Mouse (Mus musculus) cerebellum, postnatal 4 days (tissue): ENCODE measurements around the gene Tmem132d.

Source experiments
- DNase-seq, 2 experiments: peaks; one replicate each; pipeline ENCODE4 v3.0.0; 2022; ENCODE audit warnings: low spot score in 2 of 2, mixed read lengths in 1 of 2

Tmem132d gene

GRCm38 (mm10) chr5:127929687-127930086 lies 503.2 kb downstream of the Tmem132d start:
- no peak for DNase-seq

GRCm38 (mm10) chr5:127926686-127927085 lies 506.2 kb downstream of the Tmem132d start:
- no peak for DNase-seq

- DNase-seq = no peak
These were observed 508.8 kb downstream of the Tmem132d start for GRCm38 (mm10) chr5:127924106-127924505.

- DNase-seq = no peak
These were observed 513.7 kb downstream of the Tmem132d start for GRCm38 (mm10) chr5:127919171-127919570.

GRCm38 (mm10) chr5:127918376-127918775 lies 514.5 kb downstream of the Tmem132d start:
- DNase-seq = no peak

- DNase-seq = no peak
These were observed 518.7 kb downstream of the Tmem132d start for GRCm38 (mm10) chr5:127914157-127914556.

- no peak for DNase-seq
These were observed 521.3 kb downstream of the Tmem132d start for GRCm38 (mm10) chr5:127911603-127912002.

- no peak for DNase-seq
These were observed 522.5 kb downstream of the Tmem132d start for GRCm38 (mm10) chr5:127910356-127910755.

- no peak for DNase-seq
These were observed 537.7 kb downstream of the Tmem132d start for GRCm38 (mm10) chr5:127895176-127895575.

GRCm38 (mm10) chr5:127885566-127886505 lies 547.0 kb downstream of the Tmem132d start:
- peak in 1 of 2 experiments; percentile 33 for DNase-seq

- DNase-seq = no peak
These were observed 549.9 kb downstream of the Tmem132d start for GRCm38 (mm10) chr5:127883021-127883420.

- no peak for DNase-seq
These were observed 558.4 kb downstream of the Tmem132d start for GRCm38 (mm10) chr5:127874461-127874860.

- DNase-seq = no peak
These were observed 567.7 kb downstream of the Tmem132d start for GRCm38 (mm10) chr5:127865157-127865556.

GRCm38 (mm10) chr5:127859719-127860118 lies 573.2 kb downstream of the Tmem132d start:
- no peak for DNase-seq

- DNase-seq = no peak
These were observed 580.6 kb downstream of the Tmem132d start for GRCm38 (mm10) chr5:127852305-127852704.

GRCm38 (mm10) chr5:127831791-127832190 lies 601.1 kb downstream of the Tmem132d start:
- no peak for DNase-seq

- DNase-seq = no peak
These were observed 602.0 kb downstream of the Tmem132d start for GRCm38 (mm10) chr5:127830831-127831230.

- DNase-seq = no peak
These were observed 604.1 kb downstream of the Tmem132d start for GRCm38 (mm10) chr5:127828756-127829155.

- no peak for DNase-seq
These were observed 610.9 kb downstream of the Tmem132d start for GRCm38 (mm10) chr5:127821960-127822359.

GRCm38 (mm10) chr5:127815292-127815691 lies 617.6 kb downstream of the Tmem132d start:
- no peak for DNase-seq

- no peak for DNase-seq
These were observed 625.5 kb downstream of the Tmem132d start for GRCm38 (mm10) chr5:127807419-127807818.

- no peak for DNase-seq
These were observed 626.0 kb downstream of the Tmem132d start for GRCm38 (mm10) chr5:127806850-127807249.

GRCm38 (mm10) chr5:127800907-127801306 lies 632.0 kb downstream of the Tmem132d start:
- DNase-seq = no peak
